Mouse (Mus musculus): ENCODE measurements around the gene Shtn1.

The Shtn1 gene

DNA sequence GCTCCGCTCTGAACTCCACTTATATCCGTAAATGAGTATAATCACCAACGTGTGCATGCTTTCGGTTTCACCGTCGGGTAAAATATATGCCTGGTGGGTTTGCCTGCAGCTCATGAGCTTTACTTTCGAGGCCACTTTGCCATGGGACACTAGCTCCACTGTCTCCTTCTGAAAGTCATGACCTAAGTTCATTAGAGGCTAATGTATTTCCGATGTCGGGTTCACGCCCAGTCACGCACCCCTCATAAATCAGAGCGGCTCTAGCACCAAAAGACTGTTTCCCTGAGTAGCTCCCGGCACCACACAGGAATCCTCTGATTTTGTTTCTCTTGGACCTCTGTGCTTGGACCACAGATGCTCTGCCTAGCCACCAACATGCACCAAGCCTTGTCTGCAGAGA is 105.1 kb downstream of the Shtn1 start:
- DNase-seq (ENCODE audit: low spot score) = no peak

DNA sequence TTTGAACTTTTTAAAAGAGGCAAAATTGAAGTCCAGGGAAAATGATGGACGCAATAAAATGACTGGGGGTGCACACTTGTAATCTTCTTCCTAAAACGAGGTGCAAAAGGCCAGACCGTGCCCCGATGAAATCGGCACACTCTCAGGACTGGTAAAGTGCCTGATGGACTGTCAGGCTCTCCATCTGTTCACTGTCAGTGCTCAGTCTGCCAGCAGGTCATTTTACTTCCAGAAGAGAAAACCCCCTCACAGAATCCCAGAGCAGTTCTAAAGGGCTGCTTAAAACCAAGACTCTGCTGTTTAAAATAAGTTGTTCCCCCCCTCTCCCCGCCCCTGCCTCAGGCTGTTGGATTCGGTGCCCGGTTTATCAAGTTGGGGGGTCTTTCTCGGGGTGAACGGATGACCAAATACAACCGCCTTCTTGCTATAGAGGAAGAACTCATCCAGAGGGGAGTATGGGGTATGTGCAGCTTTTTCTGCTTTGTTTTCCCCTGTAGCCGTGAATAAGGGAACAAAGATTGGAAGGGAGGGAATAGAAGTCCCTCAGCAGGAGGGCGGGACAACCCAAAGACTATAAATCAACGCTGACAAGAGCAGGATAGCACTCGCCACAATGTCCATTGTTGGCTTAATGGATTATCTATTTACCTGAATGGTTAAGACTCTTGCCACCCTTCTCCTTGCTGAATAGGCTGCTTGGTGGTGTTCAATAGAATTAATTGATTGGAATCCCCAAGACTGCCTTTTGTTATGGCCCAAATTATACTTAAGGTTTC is 107.0 kb downstream of the Shtn1 start:
- no peak for DNase-seq (ENCODE audit: low spot score)

DNA sequence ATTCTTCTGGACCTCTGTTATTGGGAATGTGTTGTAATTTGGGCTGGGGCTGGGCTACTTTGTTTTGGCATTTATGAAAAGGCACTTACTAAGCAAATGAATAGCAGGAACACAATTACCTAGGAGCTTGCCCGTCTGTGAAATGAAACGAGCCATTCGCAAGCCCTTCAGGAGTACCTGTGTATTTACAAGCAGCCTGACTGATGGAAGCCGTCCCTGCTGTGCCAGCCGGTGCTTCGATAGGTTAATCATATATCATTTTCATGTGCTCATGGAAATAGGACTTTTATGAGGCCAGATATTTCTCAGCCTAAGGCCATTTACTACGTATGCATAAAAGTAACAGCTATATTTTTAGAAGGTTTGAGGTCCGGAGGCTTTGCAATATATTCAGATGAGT is 112.9 kb downstream of the Shtn1 start:
- no peak for DNase-seq (ENCODE audit: low spot score)

DNA sequence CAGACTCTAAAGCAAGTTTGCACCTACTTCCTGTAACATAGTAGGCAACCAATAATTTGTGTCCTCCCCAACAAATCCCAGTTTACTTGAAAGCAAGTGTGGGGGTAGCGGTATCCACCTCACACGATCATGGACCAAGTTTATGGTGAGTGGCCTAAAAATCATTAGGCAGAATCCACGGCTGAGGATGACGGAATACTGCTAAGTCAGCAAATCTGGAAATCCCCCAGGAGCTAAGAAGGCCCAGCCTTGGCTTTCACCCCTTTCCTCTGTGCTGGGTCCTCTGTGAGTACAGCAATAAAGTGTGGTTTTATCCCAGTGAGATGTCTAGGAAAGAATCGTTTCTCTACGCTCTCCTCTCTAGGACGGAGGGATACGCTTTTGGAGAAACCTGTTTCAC is 121.1 kb downstream of the Shtn1 start:
- DNase-seq (ENCODE audit: low spot score) = no peak

DNA sequence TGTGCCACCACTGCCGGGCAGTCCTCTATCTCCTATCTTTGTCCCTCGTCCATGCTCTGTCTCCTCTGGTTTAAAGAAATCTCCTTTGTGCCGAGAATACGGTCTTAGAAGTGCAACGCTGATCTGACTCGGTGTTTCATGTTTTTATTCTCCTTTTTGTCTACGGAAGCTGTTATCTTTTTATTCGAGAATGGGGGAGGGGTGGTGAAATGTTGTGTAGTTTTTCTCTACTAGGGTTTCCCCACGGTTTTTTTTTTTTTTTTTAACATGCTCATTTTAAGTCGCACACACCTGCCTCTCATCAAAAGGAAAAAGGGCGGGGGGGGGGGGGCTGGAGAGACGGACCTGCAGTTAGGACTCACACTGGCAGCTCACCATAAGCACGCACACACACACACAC is 123.7 kb downstream of the Shtn1 start:
- DNase-seq (ENCODE audit: low spot score) = no peak

DNA sequence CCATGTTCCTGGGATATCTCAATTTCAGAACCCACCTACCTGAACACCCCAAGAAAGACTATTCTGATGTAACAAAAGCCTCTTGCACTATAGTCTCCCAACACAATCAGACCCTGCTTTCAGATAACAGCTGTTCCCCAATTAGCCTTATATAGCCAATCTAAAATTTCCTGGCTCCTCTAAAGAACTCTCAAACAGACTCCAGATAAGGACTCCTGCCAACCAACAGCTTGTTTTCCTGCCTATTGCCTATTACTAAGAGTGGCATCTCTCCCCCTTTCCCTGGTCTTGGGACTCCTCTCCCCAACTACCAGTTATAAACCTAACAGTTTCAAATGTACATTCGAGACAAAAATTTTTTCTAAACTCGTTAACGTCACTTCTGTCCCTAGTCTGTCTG is 124.4 kb downstream of the Shtn1 start:
- no peak for DNase-seq (ENCODE audit: low spot score)

DNA sequence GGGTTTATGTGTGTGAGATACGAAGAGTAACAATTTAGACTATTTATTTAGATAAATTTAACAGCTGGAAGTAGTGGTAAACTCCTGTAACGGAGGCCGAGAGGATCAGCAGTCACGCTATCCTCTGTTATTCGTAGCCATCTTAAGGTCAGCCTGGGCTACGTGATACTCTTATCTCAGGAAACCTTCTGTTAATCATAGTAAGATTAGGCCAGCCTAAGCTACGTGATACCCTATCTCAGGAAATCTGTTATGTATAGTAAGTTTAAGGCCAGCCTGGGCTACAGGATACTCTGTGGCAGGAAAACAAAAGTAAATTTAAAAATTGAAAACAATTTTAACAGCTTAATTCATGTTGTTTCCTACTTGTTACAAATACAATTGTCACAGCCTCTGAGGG is 129.9 kb downstream of the Shtn1 start:
- no peak for DNase-seq (ENCODE audit: low spot score)

DNA sequence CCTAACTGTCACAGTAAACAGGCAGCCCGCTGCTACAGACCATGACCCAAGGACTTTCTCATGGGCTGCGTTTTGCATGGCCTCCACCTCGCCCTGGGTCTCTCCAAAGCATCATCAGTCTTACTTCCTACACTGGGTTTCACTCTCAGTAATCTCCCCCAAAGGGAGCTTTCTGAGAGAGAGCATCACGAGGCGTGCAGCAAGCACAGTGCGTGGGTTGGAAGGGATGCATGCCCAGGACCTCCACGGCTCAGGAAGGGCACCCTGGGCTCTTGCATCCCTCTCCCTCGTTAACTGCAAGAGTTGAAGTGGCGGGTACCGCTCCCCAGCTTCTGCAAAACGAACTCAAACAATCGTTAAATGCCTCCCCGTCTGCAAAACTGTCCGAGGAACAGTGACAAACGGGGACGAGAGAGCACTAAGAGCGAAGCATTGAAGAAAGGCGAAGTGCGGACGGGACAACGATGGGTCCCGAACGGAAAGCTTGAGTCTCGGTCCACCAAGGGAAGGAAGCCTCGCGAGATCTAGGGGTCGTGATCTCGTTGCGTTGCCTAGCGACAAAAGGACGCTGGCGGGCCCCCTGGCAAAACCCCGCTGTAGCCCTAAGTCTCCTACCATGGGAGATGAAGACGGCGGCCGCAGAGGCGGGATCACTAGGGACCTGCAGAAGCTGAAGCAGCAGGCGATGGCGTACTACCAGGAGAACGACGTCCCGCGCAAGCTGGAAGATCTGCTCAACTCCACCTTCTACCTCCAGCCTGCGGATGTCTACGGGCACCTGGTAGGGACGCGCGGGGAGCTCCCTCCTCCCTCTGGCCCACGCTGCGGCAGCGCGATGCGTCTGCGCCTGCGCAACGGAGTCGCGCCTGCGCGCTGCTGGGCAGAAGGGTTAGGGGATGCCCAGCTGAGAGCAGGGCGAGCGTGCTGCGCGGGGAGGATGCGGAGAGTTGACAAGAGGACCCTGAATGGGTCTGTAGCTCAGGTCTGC is 132.8 kb downstream of the Shtn1 start, which contains the start of the genes Eno4 and Hspa12a:
TSS of gene Eno4 (plus strand) at position 585 of the 988 bp plus-strand sequence.
TSS of gene Hspa12a (minus strand) at position 814 of the 988 bp plus-strand sequence.
- DNase-seq (ENCODE audit: low spot score) = peak; percentile 97

DNA sequence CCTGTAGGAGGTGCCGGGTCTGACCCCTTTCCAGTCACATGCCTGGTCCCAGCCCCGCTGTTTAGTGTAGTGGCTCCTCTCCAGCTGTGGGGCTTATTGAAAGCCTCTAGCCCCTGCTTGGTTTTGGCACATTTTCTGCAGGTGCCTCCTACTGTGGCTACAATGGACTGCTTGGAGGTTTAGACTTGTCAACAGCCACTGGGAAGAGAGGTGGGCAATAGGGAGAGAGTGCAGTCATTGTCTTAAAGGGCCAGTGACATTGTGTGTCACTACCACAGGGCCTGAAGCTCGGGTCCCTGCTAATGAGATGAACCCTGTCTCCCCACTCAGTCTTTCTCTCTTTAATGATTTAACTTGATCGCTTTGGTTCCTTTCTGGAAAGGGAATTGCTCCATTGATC is 142.8 kb downstream of the Shtn1 start:
- DNase-seq (ENCODE audit: low spot score) = no peak

DNA sequence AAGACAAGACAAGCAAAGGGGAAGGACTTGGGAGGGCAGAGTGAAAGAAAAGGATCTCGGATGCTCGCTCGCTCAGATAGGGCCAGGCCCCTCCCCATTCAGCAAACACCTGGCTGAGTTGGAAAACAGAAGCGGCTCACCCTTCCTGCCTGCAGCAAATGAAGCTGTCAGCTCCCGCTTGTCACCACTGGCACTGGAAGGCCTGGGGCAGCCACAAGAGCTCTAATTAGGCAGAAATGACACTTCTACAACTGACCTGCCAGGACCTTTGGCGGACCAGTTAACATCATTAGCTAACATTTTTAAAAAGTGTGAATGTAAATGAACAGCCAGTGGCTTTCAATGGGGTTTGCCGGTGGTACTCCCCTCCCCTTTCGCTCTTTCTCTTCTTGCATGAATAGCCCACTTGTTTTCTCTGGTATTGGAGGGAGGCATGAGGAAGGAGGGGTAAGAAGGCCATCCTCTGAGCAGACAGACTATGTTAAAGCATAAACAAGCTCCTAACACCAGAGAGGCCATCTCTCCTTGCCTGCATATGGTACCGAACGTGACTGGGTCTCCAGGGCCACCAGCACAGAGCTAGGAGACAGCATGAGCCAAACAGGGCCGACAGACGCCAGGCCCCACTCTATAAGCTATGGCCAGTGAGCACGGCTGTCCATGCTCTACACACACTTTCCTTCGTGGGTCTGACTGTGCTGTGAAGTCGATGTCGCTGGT is 144.7 kb downstream of the Shtn1 start:
- DNase-seq (ENCODE audit: low spot score) = no peak

Measured in MN1 (cell line).